Comparison of ENCODE assay signal across 13 mouse cellular contexts in genomic region chr12:79984025-79984790, GRCm38 (mm10).
DNase-seq lines count a peak whose midpoint lies in the region; ATAC-seq and TF ChIP-seq lines count a peak whose summit lies in the region.
"Had no signal": no experiment of that assay in that cellular context is flagged by ENCODE, and none has a peak within 500 bp of the region (broad histone marks: within the 10 kb centered on the region; RNA-seq: fewer than 3 reads in every experiment).

No protein-coding gene starts in this region.

- no peak for TF ChIP-seq POLR2A in heart, adult 2 months (IDR thresholded peaks at IDR 0.05; ENCODE audit: insufficient read depth, low read depth, low read length)

- no peak overlapping the region for H3K4me2 ChIP-seq in lung, embryonic 14.5 days
- no peak overlapping the region for H3K4me2 ChIP-seq in heart, embryonic 16.5 days (ENCODE audit: low read depth, low read length)
- H3K4me2 ChIP-seq in stomach, embryonic 16.5 days (ENCODE audit: low read depth, low read length): no peak overlapping the region
- H3K4me2 ChIP-seq: hindbrain, embryonic 13.5 days; limb, embryonic 12.5 days had no signal

- no peak overlapping the region for H3K4me3 ChIP-seq in heart, adult 2 months
- H3K4me3 ChIP-seq in lung, embryonic 14.5 days (ENCODE audit: low read depth, low read length): no peak overlapping the region
- no peak overlapping the region for H3K4me3 ChIP-seq in heart, embryonic 16.5 days (ENCODE audit: low read length)
- no peak overlapping the region for H3K4me3 ChIP-seq in stomach, embryonic 16.5 days (replicated peaks; ENCODE audit: low read length)
- H3K4me3 ChIP-seq: hindbrain, embryonic 13.5 days; limb, embryonic 12.5 days had no signal

- no peaks in the 10 kb centered on the region for H3K9me3 ChIP-seq in lung, embryonic 14.5 days (ENCODE audit: low read depth, low read length)
- H3K9me3 ChIP-seq in heart, embryonic 16.5 days (replicated peaks; ENCODE audit: control insufficient read depth, low read length): no peaks in the 10 kb centered on the region
- H3K9me3 ChIP-seq in stomach, embryonic 16.5 days (replicated peaks; ENCODE audit: control insufficient read depth, low read length): no peaks in the 10 kb centered on the region
- H3K9me3 ChIP-seq: hindbrain, embryonic 13.5 days; limb, embryonic 12.5 days had no signal

- peak overlapping the region; percentile 78; the same call in 1 of the 2 replicates for H3K27ac ChIP-seq in heart, adult 2 months
- peak overlapping the region; percentile 94; the same call in 1 of the 2 replicates for H3K27ac ChIP-seq in lung, embryonic 14.5 days (ENCODE audit: low read depth)
- peak overlapping the region; percentile 76 for H3K27ac ChIP-seq in heart, embryonic 16.5 days (ENCODE audit: low read length)
- peak overlapping the region; percentile 24; the same call in 1 of the 2 replicates for H3K27ac ChIP-seq in stomach, embryonic 16.5 days (ENCODE audit: low read length)
- H3K27ac ChIP-seq: hindbrain, embryonic 13.5 days; limb, embryonic 12.5 days had no signal

- H3K36me3 ChIP-seq in heart, adult 2 months (ENCODE audit: control insufficient read depth, insufficient read depth, low read length): peaks cover 15% of the 10 kb centered on the region
- no peaks in the 10 kb centered on the region for H3K36me3 ChIP-seq in lung, embryonic 14.5 days (ENCODE audit: insufficient read depth)
- H3K36me3 ChIP-seq in heart, embryonic 16.5 days (ENCODE audit: control insufficient read depth, insufficient read depth): no peaks in the 10 kb centered on the region
- H3K36me3 ChIP-seq in stomach, embryonic 16.5 days (ENCODE audit: control insufficient read depth, insufficient read depth, low read length): no peaks in the 10 kb centered on the region
- H3K36me3 ChIP-seq: hindbrain, embryonic 13.5 days; limb, embryonic 12.5 days had no signal

- H3K4me1 ChIP-seq in heart, adult 2 months (ENCODE audit: control insufficient read depth, insufficient read depth, low read length): peaks cover 8% of the 10 kb centered on the region
- H3K4me1 ChIP-seq in lung, embryonic 14.5 days (ENCODE audit: insufficient read depth): peaks cover 42% of the 10 kb centered on the region
- H3K4me1 ChIP-seq in heart, embryonic 16.5 days (ENCODE audit: control insufficient read depth, insufficient read depth, low read length): peaks cover 46% of the 10 kb centered on the region
- H3K4me1 ChIP-seq in stomach, embryonic 16.5 days (ENCODE audit: control insufficient read depth, insufficient read depth, low read length): peaks cover 43% of the 10 kb centered on the region

- no peak for ATAC-seq in lung, embryonic 14.5 days (ENCODE audit: insufficient read depth)
- no peak for ATAC-seq in heart, embryonic 16.5 days (replicated peaks; ENCODE audit: extremely low read depth, insufficient read depth, low FRiP score)
- ATAC-seq in stomach, embryonic 16.5 days (ENCODE audit: insufficient read depth, low FRiP score): no peak

- intact Hi-C loops in heart, adult 2 months (cut with DNase I): no loop called here

- no peaks in the 10 kb centered on the region for H3K79me2 ChIP-seq in heart, adult 2 months (replicated peaks; ENCODE audit: control insufficient read depth, insufficient read depth, low read length)

- TF ChIP-seq CTCF in heart, adult 2 months (IDR thresholded peaks at IDR 0.05): no peak
- TF ChIP-seq CTCF in lung, embryonic 14.5 days (IDR thresholded peaks at IDR 0.05; ENCODE audit: low read depth): no peak

- no peak for DNase-seq in heart, adult 2 months
- DNase-seq in heart, postnatal 4 days: no peak
- no peak for DNase-seq in lung, embryonic 14.5 days
- no peak for DNase-seq in lung, postnatal 36 days
- DNase-seq in urinary bladder, adult 2 months (ENCODE audit: low spot score): no peak
- DNase-seq in layer of hippocampus, postnatal 25 days (ENCODE audit: extremely low spot score in 1 of 2, low spot score in 1 of 2): no peak
- DNase-seq: adrenal gland, postnatal 10 days; spleen, adult 18-20 months; thymus, adult 18-20 months had no signal

- H3K9ac ChIP-seq in heart, adult 2 months (ENCODE audit: low read depth, low read length): no peak overlapping the region
- no peak overlapping the region for H3K9ac ChIP-seq in lung, embryonic 14.5 days
- H3K9ac ChIP-seq in heart, embryonic 16.5 days (ENCODE audit: low read length): no peak overlapping the region
- H3K9ac ChIP-seq in stomach, embryonic 16.5 days (ENCODE audit: low read length): no peak overlapping the region
- H3K9ac ChIP-seq: hindbrain, embryonic 13.5 days; limb, embryonic 12.5 days had no signal

- no peak for TF ChIP-seq EP300 in heart, adult 2 months (IDR thresholded peaks at IDR 0.05; ENCODE audit: insufficient read depth, low read depth, low read length)

- no peaks in the 10 kb centered on the region for H3K27me3 ChIP-seq in heart, adult 2 months (ENCODE audit: control insufficient read depth, insufficient read depth, low read length)
- H3K27me3 ChIP-seq in lung, embryonic 14.5 days (ENCODE audit: insufficient read depth, low read length): no peaks in the 10 kb centered on the region
- H3K27me3 ChIP-seq in heart, embryonic 16.5 days (ENCODE audit: control insufficient read depth, insufficient read depth, low read length): no peaks in the 10 kb centered on the region
- H3K27me3 ChIP-seq in stomach, embryonic 16.5 days (ENCODE audit: control insufficient read depth, insufficient read depth, low read length): no peaks in the 10 kb centered on the region
- H3K27me3 ChIP-seq: hindbrain, embryonic 13.5 days; limb, embryonic 12.5 days had no signal

- WGBS in heart, adult 2 months: 82% methylated on average over 10 of the region's 10 CpGs
- WGBS in lung, embryonic 14.5 days: 44% methylated on average over 10 of the region's 10 CpGs
- WGBS in heart, embryonic 16.5 days: 57% methylated on average over 10 of the region's 10 CpGs
- 52% methylated on average over 10 of the region's 10 CpGs for WGBS in stomach, embryonic 16.5 days

Comparison
In these comparisons a context has a peak if more than half of its experiments do, and no peak if none do; other contexts are left out.
1. H3K27ac ChIP-seq: peak in every context shown above with its lines; median percentile 94 in lung, embryonic 14.5 days; 78 in heart, adult 2 months; 76 in heart, embryonic 16.5 days; 24 in stomach, embryonic 16.5 days.